Mouse (Mus musculus): ENCODE measurements at regions not wholly inside any gene's neighbourhood (a gene's known extent, or its start where the extent isn't known, plus 50 kb on each side); places are given as distances from the start of the nearest gene placed in this dataset.

GRCm38 (mm10) chr3:144299239-144299638 lies 94.2 kb upstream of the Lmo4 start:
- TF ChIP-seq CTCF (conservative IDR thresholded peaks at IDR 0.05; ENCODE audit: insufficient read depth, insufficient read length, low read depth, low read length) (no peak), POLR2A (IDR thresholded peaks at IDR 0.05; ENCODE audit: low read depth, low read length) (no peak)

Data from kidney, adult 2 months (tissue).